Mouse (Mus musculus) c-Kit-positive CD71-positive TER-119-positive erythroid progenitor cells, embryonic 14.5 days (primary cell): Measurements from ENCODE around the gene Olfr1170.

Source experiments
- DNase-seq: peaks from one replicate; pipeline ENCODE4 v3.0.0-alpha.2; 2013; ENCODE audit warnings: low spot score

Gene Olfr1170

GRCm38 (mm10) chr2:88228234-88228633 is at the start of gene Olfr1170:
Gene Olfr1170 (minus strand): TSS chr2:88228334.
- DNase-seq: no peak

GRCm38 (mm10) chr2:88220784-88221183 is 7.3 kb downstream of the Olfr1170 start:
- DNase-seq: no peak

- DNase-seq: no peak
Measured at GRCm38 (mm10) chr2:88181580-88181979, 46.6 kb downstream of the Olfr1170 start, which contains the start of gene Olfr1168. Gene Olfr1168 (plus strand): TSS chr2:88181880.
